8 mouse cellular contexts compared by ENCODE assay signal in genomic region chr6:125095391-125096278, GRCm38 (mm10). TPM values are rescaled to one million over a fixed set of nuclear protein-coding genes. Genes with fewer than 3 reads are reported as not detected.
DNase-seq lines count a peak whose midpoint lies in the region; ATAC-seq and TF ChIP-seq lines count a peak whose summit lies in the region.

Chd4 (plus strand) TSS chr6:125095981.

- no peaks in the 10 kb centered on the region for H3K27me3 ChIP-seq in hindbrain, embryonic 11.5 days (ENCODE audit: control insufficient read depth, insufficient read depth, low read length)
- no peaks in the 10 kb centered on the region for H3K27me3 ChIP-seq in lung, postnatal 0 days (replicated peaks; ENCODE audit: insufficient read depth, low read length)

- peak; percentile 77 for ATAC-seq in hindbrain, embryonic 11.5 days (ENCODE audit: low FRiP score)
- ATAC-seq in lung, postnatal 0 days: peak; percentile 84

- peaks cover 21% of the 10 kb centered on the region for H3K4me1 ChIP-seq in hindbrain, embryonic 11.5 days (replicated peaks; ENCODE audit: control insufficient read depth, insufficient read depth, low read length)
- H3K4me1 ChIP-seq in lung, postnatal 0 days (ENCODE audit: insufficient read depth, low read depth, low read length): peaks cover 20% of the 10 kb centered on the region

- peaks cover 1% of the 10 kb centered on the region; the same call in 1 of the 2 replicates for H3K36me3 ChIP-seq in hindbrain, embryonic 11.5 days (ENCODE audit: control insufficient read depth, insufficient read depth, low read length)
- peaks cover 7% of the 10 kb centered on the region; the same call in 1 of the 2 replicates for H3K36me3 ChIP-seq in lung, postnatal 0 days (ENCODE audit: insufficient read depth, low read length)

- peak; percentile 98 for DNase-seq in Muller cell, postnatal 12 days (ENCODE audit: inconsistent ontology term)
- peak; percentile 97 for DNase-seq in cerebellum, adult 9-11 months
- DNase-seq in frontal cortex, postnatal 10 days (ENCODE audit: low spot score in 2 of 2): peak; percentile 95 to 96
- peak; percentile 91 for DNase-seq in hindbrain, embryonic 11.5 days (ENCODE audit: low spot score)
- peak; percentile 96 to 98 for DNase-seq in layer of hippocampus, postnatal 10 days (ENCODE audit: low spot score in 2 of 2)
- peak; percentile 96 for DNase-seq in lung, postnatal 0 days (ENCODE audit: low spot score)
- DNase-seq in ovary, postnatal 14 days (ENCODE audit: low spot score): peak; percentile 86
- DNase-seq in thymus, postnatal 10 days (ENCODE audit: low spot score in 2 of 2): peak; percentile 92 to 95

- peak within 1 kb of the TSS; percentile 81 for H3K4me2 ChIP-seq in hindbrain, embryonic 11.5 days (replicated peaks; ENCODE audit: low read depth, low read length)
- H3K4me2 ChIP-seq in lung, postnatal 0 days (replicated peaks; ENCODE audit: low read depth, low read length): peak within 1 kb of the TSS; percentile 88

- peak within 1 kb of the TSS; percentile 95 for H3K9ac ChIP-seq in hindbrain, embryonic 11.5 days (ENCODE audit: low read depth, low read length)
- peak within 1 kb of the TSS; percentile 77 for H3K9ac ChIP-seq in lung, postnatal 0 days (replicated peaks; ENCODE audit: low read depth)

- peak within 1 kb of the TSS; percentile 99 for H3K4me3 ChIP-seq in hindbrain, embryonic 11.5 days (ENCODE audit: low read depth, low read length)
- peak within 1 kb of the TSS; percentile 82 for H3K4me3 ChIP-seq in lung, postnatal 0 days (ENCODE audit: low read depth, low read length)

- H3K9me3 ChIP-seq in hindbrain, embryonic 11.5 days (ENCODE audit: control insufficient read depth, low read length): no peaks in the 10 kb centered on the region
- no peaks in the 10 kb centered on the region for H3K9me3 ChIP-seq in lung, postnatal 0 days (ENCODE audit: low read length)

- WGBS in hindbrain, embryonic 11.5 days: 5% methylated on average over 32 of the region's 45 CpGs
- 3% methylated on average over 31 of the region's 45 CpGs for WGBS in lung, postnatal 0 days

- H3K27ac ChIP-seq in hindbrain, embryonic 11.5 days (ENCODE audit: low read depth, low read length): peak within 1 kb of the TSS; percentile 97
- H3K27ac ChIP-seq in lung, postnatal 0 days (ENCODE audit: low read length): peak within 1 kb of the TSS; percentile 93

- TF ChIP-seq CTCF in lung, postnatal 0 days (IDR thresholded peaks at IDR 0.05): no peak

- peak; percentile 44; the same call in 1 of the 2 replicates for TF ChIP-seq EP300 in lung, postnatal 0 days (IDR thresholded peaks at IDR 0.05)

RNA-seq across cellular contexts. Expression of gene Chd4, which starts in this region (rescaled TPM):
- 105 and 130 TPM in 2 replicates for polyA plus RNA-seq in hindbrain, embryonic 11.5 days (2014; fragmentation: Nextera tagmentation; extraction: Ambion mirVana)
- 100 to 1,000 TPM; 176 to 195 TPM for total RNA-seq in layer of hippocampus, postnatal 10 days (2021)
- polyA plus RNA-seq in lung, postnatal 0 days (2015; fragmentation: Nextera tagmentation; extraction: Ambion mirVana): 53.5 and 59.8 TPM in 2 replicates

Comparison
In these comparisons a context has a peak if more than half of its experiments do, and no peak if none do; other contexts are left out.
1. Peak in every context shown above with its lines: DNase-seq, ATAC-seq, H3K4me3 ChIP-seq and H3K27ac ChIP-seq.